Mouse (Mus musculus): ENCODE data around the gene Mier1.

GRCm38 (mm10) chr4:103174001-103174400 is 59.8 kb downstream of the Mier1 start:
- TF ChIP-seq CTCF (IDR thresholded peaks at IDR 0.05; ENCODE audit: insufficient read depth, low read length) (no peak), POLR2A (IDR thresholded peaks at IDR 0.05; ENCODE audit: borderline replicate concordance, extremely low read depth, low read depth, low read length) (no peak)
